Mouse (Mus musculus): ENCODE measurements around the gene Eif4e.

Eif4e gene

DNA sequence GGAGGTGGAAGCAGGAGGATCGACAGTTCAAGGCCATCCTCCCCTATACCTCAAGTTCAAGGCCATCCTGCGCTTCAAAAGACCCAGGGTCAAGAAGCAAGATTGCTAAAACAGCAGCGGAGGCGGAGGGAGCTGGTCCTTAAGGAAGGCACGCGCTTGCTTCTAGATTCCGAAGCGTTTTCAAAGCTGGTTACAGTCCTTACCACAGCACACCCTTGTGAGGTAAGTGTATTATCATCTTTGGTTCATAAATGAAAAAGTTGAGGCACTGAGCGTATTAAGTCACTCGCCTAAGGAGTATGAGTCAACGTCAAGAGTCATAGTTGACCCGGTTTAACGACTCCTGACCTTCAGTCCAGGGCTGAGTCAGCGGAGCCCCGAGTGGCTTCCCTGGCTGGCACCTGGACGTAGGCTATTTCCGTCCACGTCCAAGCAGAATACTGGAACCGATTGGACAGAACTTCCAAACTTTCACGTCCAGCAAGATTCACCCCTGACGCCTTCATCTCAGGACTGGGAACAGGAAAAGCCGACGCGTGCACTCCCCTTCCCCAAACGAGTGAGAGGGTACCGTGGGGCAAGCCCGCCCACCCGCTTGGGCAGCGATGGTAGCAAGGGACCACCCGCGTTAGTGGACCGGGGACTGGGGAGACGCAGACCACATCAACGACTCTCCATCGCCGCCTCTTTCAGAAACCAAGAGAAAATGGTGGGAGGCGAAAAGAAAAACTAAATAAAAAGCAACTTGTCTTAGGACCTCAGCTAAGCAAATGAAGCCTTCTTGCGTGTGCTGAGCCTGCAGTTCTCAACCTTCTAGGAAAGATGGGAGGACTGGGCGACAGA lies at the start of gene Eif4e:
Gene Eif4e (plus strand): TSS at position 107 of the 843 bp plus-strand sequence.
- peak; percentile 5 for ATAC-seq (ENCODE audit: low TSS enrichment)

DNA sequence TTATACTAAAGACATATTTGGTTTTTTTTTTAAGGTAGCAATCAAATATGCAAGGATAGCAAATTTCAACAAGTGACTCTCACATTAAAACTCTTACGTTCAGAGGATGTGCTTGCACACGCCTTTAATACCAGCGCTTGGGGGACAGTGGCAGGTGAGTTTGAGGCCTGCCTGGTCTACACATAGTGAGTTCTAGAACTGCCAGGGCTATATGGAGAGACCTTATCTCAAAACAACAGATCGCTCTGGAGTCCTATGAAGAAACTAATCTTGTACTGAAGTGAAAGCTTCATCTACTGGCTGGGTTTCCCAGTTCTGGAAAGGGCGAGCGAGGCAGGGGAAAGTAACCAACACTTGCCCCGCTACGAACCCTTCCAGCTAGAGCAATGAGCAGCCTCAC lies 46.5 kb upstream of the Eif4e start:
- no peak for ATAC-seq (ENCODE audit: low TSS enrichment)

DNA sequence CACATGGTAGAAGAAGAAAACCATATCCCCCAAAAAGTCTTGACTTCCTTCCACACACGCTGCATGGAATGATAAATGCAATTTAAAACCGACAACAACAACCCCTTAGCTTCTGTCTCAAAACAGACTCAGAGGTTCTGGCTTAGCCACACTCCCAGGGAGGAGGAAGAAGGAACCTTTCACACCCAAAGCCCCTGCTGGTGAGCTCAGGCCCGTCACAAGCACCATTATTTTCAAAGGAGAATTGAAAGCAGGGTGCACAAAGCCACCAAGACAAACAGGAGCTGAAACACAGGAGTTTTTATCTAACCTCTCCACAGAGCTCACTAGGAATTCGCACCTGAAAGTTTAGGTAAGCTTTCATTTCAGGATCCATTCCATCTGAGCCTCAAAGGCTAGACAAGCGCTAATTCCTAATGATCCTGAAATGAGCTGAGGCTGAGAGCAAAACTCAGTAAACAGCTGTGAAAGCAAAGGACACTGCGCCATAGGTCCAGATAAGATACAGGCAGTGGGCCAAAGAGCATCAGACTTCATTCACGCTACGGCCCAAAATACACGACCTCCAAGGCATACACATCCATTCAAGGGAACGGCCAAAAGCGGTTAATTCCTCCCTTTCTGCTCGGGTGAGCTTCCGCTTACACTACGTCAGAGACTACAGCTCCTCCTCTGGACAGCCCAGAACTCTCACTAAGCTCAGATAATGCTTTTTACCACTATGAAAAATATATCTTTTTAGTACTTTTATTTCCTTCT lies 44.3 kb upstream of the Eif4e start:
- 0 out of 2 replicates have a peak, but pooled peaks have one; percentile 24 for ATAC-seq (ENCODE audit: low TSS enrichment)

DNA sequence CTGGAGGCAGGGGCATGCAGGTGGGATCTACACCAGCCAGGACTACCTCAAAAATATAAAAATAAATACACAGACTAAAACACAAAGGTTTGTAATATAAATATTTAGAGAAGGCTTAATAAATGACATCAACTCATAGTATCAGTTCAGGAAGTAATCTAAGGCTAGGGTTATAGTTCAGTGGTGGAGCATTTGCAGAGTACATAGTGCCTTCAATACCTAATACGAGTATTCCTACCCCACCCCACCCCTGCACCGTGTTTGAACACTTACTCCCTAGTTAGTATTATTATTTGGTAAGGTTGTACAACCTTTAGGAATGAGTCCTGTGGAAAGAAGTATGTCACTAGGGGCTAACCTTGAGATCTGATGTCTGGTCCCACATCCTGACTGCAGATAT lies 42.7 kb upstream of the Eif4e start:
- ATAC-seq (ENCODE audit: low TSS enrichment) = no peak

DNA sequence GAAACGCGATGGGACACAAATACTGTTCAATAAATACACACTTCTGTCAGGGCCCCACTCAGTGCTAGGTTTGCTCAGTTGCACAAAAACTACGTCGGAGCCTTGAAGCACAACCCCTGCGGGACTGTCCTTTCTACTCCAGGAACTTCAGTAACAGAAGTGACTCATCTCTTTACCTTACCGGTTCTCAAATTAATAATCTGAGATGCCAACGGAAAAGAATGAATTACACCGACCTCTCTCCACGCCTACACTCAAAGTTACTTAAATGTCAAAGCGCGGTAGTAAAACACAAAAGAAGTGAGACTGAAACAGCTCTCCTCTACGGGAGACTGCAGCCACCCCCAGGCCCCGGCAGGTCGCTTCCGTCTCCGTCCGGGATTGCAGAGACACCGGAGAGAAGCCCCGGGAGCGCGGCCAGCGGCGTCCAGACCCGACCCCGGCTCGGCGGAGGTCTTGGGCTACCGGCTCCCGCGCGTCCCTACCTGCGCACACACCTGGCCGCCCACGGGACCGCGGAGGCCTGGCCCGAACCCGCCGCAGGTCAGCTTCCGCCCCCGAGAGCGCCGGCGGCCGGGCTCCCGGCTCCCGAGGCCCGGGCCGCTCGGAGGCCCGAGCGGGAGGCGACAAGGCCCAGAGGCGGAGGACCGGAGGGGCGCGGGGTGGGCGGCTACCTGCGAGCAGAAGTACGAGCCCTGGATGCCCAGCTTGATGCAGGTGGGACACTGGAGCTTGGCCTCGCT lies 37.2 kb upstream of the Eif4e start:
- peak; percentile 33 for ATAC-seq (ENCODE audit: low TSS enrichment)

DNA sequence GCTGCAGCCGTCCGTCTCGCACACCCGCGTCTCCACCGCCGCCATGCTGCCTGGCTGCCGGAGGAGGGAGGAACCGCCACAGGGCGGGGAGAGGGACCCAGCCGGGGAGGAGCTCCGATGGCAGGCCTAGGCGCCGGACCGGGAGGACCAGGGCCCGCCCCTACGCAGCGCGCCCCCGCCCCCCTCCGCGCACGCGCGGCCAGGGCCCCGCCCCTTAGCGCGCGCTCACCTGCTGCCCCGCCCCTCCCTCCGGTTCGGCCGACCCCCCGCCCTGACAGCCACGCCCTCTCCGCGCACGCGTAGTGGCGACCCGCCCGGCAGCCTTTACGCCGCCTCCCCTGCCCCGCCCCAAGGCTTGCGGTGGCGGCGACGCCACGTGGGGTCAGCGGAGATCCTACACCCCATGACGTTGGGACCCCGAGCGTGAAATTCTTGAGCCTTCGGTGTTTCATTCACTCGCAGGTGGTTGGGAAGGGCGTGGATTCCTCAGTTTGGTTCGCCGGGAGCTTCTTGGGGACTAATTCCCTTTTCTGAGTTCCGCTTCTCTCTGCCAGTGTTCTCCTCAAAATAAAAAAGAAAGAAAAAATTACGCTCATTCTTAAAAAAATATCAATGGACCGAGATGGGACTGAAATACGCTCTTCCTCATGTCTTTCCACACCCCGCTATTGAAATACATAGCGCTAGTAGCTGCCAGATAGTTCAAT lies 36.5 kb upstream of the Eif4e start, which contains the start of gene Metap1:
Gene Metap1 (minus strand): TSS at position 189 of the 707 bp plus-strand sequence.
- peak; percentile 98 for ATAC-seq (ENCODE audit: low TSS enrichment)

DNA sequence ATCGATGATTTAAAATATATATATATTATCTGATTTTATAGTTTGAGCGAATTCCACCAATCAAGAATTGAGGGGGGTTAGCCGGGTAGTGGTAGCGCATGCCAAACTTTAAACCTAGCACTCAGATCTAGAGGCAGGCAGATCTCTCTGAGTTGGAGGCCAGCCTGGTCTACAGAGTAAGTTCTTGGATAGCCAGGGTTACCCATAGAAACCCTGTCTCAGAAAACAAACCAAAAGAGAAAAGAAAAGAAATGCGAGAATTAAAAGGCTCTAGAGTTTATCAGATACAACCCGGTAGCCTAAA lies 36.0 kb upstream of the Eif4e start:
- no peak for ATAC-seq (ENCODE audit: low TSS enrichment)

DNA sequence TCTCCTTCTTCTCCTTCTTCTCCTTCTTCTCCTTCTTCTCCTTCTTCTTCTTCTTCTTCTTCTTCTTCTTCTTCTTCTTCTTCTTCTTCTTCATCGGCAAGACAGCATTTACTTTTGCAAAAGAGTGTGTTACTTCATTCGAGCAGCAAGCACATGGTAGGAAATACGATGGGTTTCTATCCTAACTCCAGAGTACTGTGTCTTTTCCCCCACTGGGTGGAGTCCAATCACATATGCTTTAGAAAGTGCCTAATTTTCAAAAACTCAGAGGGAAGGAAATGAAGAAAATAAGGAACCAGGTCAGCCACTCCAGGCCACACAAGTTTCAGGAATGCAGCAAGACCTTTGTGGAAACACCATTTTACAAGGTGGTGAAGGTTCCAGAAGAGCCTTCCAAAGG lies 32.3 kb upstream of the Eif4e start:
- ATAC-seq (ENCODE audit: low TSS enrichment) = no peak

DNA sequence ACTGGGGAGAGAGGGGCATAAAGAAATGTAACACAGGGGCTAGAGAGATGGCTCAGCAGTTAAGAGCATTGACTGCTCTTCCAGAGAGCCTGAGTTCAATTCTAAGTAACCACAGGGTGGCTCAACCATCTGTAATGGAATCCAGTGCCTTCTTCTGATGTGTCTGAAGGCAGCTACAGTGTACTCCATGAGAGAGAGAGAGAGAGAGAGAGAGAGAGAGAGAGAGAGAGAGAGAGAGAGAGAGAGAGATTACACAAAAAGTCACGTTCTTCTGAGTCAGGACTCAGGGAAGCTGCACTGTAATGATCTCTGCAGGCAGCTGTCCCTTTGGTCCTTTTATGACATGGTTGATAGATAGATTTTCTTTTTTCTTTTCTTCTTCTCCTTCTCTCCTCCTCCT lies 31.4 kb upstream of the Eif4e start:
- ATAC-seq (ENCODE audit: low TSS enrichment) = no peak

DNA sequence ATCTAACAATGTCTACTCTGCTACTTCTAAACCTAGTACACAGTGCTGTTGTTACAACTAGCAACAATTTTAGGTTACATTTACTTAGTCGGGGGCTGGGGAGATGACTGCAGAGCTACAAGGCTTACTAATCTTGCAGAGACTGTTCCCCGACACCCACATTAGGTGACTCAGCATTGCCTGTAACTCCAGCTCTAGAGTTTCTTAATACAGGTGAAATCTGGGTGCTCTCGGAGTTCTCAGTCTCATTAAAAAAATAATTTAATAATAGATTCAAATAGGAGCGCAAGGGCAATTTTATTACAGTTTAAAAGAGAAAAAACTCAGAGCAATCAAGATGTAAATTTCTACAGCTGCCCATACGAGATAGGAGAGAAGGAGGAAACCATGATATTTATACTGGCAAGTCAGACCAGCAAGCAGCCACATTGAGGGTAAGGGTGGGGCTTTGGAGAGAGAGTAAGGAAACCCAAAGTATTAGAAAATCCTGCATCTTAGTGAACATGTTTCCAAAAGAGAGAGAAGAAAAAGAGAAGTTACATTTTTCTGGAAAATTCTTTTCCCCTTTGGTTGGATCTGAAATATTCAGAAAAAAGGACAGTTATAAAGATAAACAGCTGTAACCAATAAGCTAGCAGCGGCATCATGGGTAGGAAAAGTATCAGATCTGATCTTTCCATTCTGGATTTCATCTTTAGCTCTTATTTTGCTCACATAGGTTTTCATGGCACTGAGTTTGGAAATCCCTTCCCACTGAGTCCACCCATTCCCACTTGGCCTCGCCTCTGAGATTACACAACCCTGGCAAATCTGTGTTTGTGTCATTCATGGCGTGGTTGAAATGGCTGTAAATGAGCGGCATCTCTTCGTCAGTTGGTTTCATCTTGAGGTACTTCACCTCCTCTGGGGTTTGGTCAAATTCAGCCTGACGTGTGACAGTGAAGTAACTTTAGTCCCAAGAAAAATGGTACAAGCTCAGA lies 30.5 kb upstream of the Eif4e start:
- peak; percentile 85 for ATAC-seq (ENCODE audit: low TSS enrichment)

DNA sequence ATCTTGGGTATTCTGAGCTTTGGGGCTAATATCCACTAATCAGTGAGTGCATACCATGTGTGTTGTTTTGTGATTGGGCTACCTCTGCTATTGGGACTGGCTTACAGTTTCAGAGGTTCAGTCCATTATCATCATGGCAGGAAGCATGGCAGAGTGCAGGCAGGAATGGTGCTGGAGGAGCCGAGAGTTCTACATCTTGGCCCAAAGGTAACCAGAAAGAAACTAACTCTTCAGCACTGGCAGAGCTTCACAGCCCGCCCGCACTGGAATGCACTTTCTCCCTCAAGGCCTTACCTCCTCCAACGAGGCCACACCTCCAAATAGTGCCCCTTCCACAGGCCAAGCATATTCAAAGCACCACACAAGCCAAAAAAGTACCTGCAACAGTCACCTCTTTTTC lies 27.2 kb upstream of the Eif4e start:
- no peak for ATAC-seq (ENCODE audit: low TSS enrichment)

DNA sequence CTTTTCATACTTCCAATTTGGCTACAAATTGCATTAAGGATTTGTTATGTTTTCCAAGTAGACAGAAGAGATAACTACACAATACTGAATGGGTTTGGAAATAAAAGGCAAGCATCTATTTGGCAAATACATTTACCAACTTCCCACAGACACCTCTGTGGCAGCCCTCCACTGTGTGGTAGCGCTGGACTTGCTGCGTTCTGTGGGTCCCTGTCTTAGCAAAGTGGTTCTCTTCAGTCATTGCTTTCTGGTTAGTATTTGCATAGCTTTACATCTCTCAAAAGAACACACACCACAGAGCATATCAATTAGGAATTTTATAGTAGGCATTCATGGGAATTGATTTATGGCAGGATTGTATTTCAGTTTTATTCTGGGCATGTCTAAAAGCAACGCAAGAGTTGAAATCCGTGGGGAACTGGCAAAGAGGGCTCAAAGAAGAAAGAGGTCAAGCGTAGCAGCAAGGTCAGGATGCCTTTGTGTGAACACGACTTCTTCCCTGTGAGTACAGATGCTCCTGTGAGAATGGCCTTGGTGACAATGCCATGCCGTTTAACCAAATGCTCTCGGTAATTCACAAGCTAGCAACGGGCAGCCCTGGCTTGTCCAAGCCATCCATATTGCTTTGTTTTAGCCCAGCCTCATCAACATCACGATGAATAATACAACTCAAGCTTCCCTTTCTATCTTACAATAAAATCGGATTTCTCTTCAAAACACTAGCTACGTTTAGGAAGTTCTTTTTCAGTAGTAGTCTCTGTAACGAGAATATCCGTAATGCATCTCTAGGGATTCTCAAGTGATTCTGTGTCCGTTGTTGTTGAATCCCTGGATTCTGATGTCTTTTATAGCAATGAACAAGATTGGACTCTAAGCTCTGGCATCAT lies 25.9 kb upstream of the Eif4e start:
- no peak for ATAC-seq (ENCODE audit: low TSS enrichment)

DNA sequence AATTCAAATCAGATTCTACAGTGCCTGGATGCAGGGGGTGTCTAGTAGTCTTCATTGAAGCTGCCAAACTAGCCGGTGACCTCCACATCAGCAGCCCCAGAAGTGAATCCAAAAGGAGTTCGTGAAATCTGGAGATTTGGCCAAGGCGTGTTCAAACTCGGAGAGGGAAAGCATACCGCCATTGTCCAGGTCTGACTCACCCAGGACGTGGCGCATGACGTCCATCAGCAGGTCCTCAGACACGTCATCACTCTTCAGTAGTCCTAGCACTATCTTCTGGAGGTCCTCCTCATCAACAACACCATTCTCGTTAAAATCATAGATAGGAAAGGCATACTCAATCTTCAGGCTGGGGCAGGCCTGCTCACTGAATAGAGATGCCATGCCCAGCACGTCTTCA lies 22.2 kb upstream of the Eif4e start:
- ATAC-seq (ENCODE audit: low TSS enrichment) = no peak

DNA sequence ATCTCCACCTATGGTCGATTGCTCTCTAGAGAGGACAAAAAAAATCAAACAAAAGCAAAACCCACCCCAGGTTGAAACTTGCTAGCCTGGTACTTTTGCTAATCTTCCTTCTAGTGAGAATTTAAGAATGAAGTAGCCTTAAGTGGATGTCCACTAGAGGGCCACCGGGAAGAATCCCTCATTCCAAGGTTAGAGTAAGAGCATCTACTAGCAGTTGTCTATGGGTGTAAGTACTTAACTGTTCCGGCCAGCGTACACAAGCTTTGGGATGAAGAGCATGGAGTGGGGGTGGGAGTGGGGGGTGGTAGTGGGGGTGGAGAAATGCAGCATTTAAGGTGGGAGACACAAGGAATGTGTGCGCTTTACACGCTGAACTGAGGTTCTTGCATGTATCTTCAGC lies 19.2 kb upstream of the Eif4e start:
- peak; percentile 91 for ATAC-seq (ENCODE audit: low TSS enrichment)

DNA sequence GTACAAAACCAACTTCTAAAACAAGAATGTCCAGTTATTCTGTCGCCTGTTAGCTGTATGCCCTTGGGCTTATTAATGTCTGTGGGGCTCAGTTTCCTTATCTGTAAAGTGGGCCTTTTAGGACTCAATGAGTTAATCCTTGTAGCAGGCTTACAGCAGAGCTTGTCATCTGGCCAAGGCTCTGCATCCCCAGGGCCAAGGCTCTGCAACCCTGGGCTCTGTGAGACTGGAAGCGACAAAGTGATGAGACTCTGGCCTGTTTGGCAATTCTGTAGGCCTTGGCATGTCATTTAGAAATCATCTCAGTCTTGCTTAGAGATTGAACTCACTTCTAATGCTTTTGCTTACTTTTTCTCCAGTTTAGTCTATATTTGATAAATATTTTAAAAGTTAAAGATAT lies 16.4 kb upstream of the Eif4e start:
- no peak for ATAC-seq (ENCODE audit: low TSS enrichment)

DNA sequence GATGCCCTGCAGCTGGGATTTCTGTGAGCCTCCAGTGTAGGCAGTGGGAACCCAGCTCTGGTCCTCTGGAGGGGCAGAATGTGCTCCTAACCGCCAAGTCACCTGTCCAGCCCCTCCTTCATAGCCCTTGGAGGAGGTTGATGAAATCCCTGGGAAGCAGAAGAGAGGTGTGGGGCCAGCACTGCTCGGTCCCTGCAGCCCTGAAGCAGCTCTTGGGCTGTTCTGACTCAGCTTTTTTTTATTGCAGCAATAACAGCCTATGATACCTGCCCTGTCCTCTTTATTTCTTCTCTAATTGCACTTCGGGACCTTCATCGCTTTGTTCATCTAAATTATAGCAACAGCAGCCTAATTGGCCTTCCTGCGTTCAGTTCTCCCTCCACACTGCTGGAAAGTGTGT lies 15.5 kb upstream of the Eif4e start:
- ATAC-seq (ENCODE audit: low TSS enrichment) = no peak

DNA sequence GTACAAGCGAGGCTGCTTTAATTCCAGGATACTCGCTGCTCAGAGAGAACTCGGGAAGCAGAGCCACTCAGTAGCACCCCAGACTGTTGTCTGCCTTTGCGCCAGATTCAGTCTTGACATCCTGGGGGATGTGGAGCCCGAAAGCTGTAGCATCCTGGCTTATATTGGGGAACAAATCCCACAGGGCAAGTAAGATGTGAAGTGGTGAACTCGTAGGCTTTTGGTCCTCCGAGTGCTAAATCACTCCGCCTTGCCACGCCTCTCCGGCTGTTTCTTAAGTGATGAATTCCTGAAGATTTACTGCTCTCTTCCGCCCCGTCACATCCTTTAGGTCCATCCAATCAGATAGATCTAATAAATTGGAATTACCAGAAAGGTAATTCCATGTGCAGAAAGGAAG lies 12.7 kb upstream of the Eif4e start:
- ATAC-seq (ENCODE audit: low TSS enrichment) = no peak

DNA sequence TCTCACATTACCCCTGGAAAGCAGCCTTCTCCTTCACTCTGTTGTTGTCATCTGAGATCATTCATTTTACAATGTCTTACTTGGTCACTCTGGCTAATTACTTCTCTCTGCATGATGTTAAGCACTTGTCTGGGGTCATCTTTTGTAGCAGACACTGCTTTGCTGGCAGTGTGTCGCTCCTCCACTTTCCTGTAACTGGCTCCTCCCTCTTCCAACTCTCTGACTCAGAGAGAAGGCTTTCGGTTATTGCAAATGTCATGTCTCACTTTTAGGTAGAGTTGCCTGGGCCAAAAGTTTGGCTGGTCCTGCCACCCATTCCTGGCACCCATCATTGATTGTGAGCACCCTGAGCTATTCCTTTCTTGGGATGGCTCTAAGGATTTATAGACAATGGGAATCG lies 11.2 kb upstream of the Eif4e start:
- ATAC-seq (ENCODE audit: low TSS enrichment) = no peak

DNA sequence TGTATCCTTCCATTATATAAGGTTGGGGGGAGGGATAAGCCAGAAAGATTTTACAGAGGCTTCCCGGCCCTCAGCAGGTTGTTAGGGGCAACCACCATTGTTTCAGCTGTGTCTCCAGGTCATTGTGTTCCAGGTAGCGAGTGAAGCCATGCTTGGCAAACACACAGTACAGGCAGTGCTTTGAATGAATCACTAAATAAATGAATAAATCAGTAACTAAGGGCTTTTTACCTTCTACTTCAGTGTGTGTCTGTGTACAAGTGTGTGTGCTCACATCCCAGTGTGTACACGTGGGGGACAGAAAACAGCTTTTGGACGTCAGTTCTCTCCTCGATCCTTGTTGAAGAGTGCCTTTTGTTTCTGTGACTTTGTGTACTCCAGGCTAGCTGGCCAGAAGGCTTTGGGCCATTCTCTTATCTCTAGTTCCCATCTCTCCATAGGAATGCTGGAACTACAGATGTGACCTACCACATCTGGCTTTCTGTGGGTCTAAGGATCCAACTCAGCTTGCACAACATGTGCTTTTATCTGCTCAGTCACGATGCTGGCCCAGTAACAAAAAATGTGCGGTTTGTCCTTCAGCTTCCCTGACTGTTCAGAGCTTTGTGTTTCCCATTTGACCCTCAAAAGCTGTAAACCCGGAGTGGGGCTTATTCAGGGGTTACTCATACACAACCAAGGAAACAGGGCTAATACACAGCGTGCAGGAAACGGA lies 10.2 kb upstream of the Eif4e start:
- no peak for ATAC-seq (ENCODE audit: low TSS enrichment)

Data from frontal cortex, adult (tissue).